Comparison of ENCODE assay signal across 17 mouse cellular contexts in the genomic region with DNA sequence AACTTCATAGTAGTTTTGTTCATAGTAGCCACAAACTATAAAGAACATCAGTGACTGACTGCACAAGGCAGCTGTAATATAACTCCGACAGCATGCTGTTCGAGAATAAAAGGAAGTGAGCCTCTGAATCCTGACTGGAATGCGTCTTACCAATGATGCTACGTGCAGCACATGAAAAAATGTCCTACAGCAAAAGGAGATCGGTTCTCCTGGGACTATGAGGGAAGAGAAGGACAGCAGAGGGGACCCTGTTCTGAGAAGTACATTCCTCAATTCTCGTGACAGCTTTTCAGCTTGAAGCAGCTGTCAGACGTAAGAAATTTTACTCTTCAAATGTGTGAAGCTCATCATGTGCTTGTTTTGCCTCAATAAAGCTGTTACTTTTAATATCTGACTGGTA.
"Had no signal": no experiment of that assay in that cellular context is flagged by ENCODE, and none has a peak within 500 bp of the region (broad histone marks: within the 10 kb centered on the region; RNA-seq: fewer than 3 reads in every experiment).

No protein-coding gene starts in this region.

- H3K9ac ChIP-seq: liver, embryonic 13.5 days; neural tube, embryonic 13.5 days; stomach, embryonic 15.5 days had no signal

- H3K27me3 ChIP-seq: liver, embryonic 13.5 days; neural tube, embryonic 13.5 days; stomach, embryonic 15.5 days had no signal

- ATAC-seq: intestine, embryonic 16.5 days; midbrain, embryonic 16.5 days had no signal

- H3K9me3 ChIP-seq: neural tube, embryonic 13.5 days; stomach, embryonic 15.5 days had no signal

- H3K4me1 ChIP-seq: liver, embryonic 13.5 days; stomach, embryonic 15.5 days had no signal

- H3K4me2 ChIP-seq: liver, embryonic 13.5 days; midbrain, embryonic 11.5 days; neural tube, embryonic 13.5 days; stomach, embryonic 15.5 days had no signal

- H3K27ac ChIP-seq: liver, embryonic 13.5 days; neural tube, embryonic 13.5 days; stomach, embryonic 15.5 days had no signal

- DNase-seq: kidney, adult 18-20 months; kidney, adult 9 months; kidney, postnatal 36 days; left cerebral cortex, postnatal 4 days; liver, embryonic 13.5 days; lung, postnatal 10 days; lung, postnatal 4 days; retina, postnatal 1 day; right cerebral cortex, postnatal 25 days; spleen, adult 18-20 months; thymus, postnatal 25 days had no signal

- H3K36me3 ChIP-seq: liver, embryonic 13.5 days; neural tube, embryonic 13.5 days; stomach, embryonic 15.5 days had no signal

- H3K4me3 ChIP-seq: liver, embryonic 13.5 days; myocyte; neural tube, embryonic 13.5 days; stomach, embryonic 15.5 days had no signal
